Mouse (Mus musculus): ENCODE data around the gene Lyrm7.

GRCm38 (mm10) chr11:54907259-54907658 is 46.5 kb upstream of the Lyrm7 start:
- TF ChIP-seq CTCF (IDR thresholded peaks at IDR 0.05; ENCODE audit: extremely low read depth, insufficient read length, insufficient replicate concordance, low read depth, low read length) (no peak), POLR2A (IDR thresholded peaks at IDR 0.05; ENCODE audit: low read depth, low read length) (no peak)
